Mouse (Mus musculus): Measurements from ENCODE around the gene 5730409E04Rik.

DNA sequence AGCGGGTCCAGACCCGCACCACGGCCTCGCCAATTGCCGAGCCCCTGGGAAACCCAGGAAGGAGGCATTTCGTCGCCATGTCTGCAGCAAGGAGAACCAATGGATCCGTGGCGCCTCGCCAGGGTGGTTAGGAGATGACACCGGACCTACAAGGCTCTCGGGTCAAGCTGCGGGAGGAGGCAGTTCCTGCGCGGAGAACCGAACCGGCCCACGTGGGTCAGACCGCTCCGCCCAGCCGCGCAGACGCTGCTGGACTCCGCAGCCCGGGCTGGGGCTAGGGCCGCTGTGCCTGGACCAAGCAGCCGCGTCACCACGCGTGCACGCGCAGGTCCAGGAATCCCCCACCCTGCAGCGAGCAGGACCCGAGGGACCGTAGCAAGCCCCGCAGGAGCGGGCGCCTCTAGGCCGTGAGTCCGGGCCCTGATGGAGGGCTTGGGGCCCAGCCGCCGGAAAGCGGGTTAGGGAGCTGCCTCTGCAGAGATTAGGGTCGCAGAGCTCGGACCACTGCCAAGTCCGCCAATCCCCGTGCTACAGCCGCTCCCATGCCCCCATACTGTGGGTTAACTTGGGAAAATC is at the start of gene 5730409E04Rik:
- TF ChIP-seq CTCF (IDR thresholded peaks at IDR 0.05; ENCODE audit: control insufficient read depth, insufficient read depth, insufficient read length), result no peak
- TF ChIP-seq MYOG (IDR thresholded peaks at IDR 0.05; ENCODE audit: control insufficient read depth, extremely low read depth, insufficient read length), result no peak
- TF ChIP-seq MYOD1 (IDR thresholded peaks at IDR 0.05; ENCODE audit: control insufficient read depth, insufficient read length, low read depth), result no peak
- TF ChIP-seq MAX (IDR thresholded peaks at IDR 0.05), result no peak
